ENCODE assay signal across 27 mouse cellular contexts in the genomic region with DNA sequence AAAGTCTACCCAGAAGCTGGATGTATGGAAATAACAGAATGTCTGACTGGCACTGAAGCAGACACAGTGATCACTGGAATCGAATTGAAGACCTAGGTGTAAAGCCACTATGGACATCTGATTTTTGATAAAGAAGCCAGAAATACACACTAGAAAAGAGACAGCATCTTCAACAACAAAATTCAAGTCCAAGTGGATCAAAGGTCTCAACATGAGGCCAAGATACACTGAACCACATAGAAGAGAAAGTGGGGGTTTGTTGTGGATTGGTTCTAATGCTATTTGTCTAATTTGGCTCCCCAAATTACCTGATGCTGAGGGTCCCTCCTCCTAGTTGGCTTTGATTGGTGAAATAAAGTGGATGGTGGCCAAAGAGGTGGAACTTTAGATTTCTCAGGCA. TPM values are rescaled to one million over a fixed set of nuclear protein-coding genes. Genes with fewer than 3 reads are reported as not detected.
DNase-seq lines count a peak whose midpoint lies in the region; ATAC-seq and TF ChIP-seq lines count a peak whose summit lies in the region.
"Had no signal": no experiment of that assay in that cellular context is flagged by ENCODE, and none has a peak within 500 bp of the region (broad histone marks: within the 10 kb centered on the region; RNA-seq: fewer than 3 reads in every experiment).

No protein-coding gene starts in this region.

- no peaks in the 10 kb centered on the region for H3K36me3 ChIP-seq in forebrain, embryonic 11.5 days (ENCODE audit: control insufficient read depth, insufficient read depth, low read length)
- peaks cover 11% of the 10 kb centered on the region for H3K36me3 ChIP-seq in forebrain, embryonic 16.5 days (ENCODE audit: control insufficient read depth, insufficient read depth)
- peaks cover 41% of the 10 kb centered on the region for H3K36me3 ChIP-seq in liver, adult 2 months (ENCODE audit: control insufficient read depth, insufficient read depth, low read length)
- H3K36me3 ChIP-seq: G1E had no signal

- ATAC-seq in forebrain, embryonic 11.5 days (replicated peaks; ENCODE audit: low FRiP score), result no peak
- no peak for ATAC-seq in forebrain, embryonic 16.5 days
- ATAC-seq: activated CD4-positive, CD25-positive, alpha-beta regulatory T cell, adult 4 months; CD4-positive, CD25-positive, alpha-beta regulatory T cell, adult 4 months; forebrain, embryonic 14.5 days; forebrain, postnatal 0 days; Patski had no signal

- no peak for TF ChIP-seq CTCF in liver, adult 2 months (IDR thresholded peaks at IDR 0.05; ENCODE audit: low read depth, low read length)

- no peak overlapping the region for H3K27ac ChIP-seq in forebrain, embryonic 11.5 days (ENCODE audit: low read depth, low read length)
- H3K27ac ChIP-seq in forebrain, embryonic 16.5 days (ENCODE audit: low read length), result no peak overlapping the region
- H3K27ac ChIP-seq in liver, adult 2 months (replicated peaks; ENCODE audit: insufficient read depth, low read depth, low read length), result peak overlapping the region; percentile 67
- H3K27ac ChIP-seq: embryonic facial prominence, embryonic 13.5 days; embryonic facial prominence, embryonic 15.5 days; forebrain, embryonic 12.5 days had no signal

- H3K4me2 ChIP-seq in forebrain, embryonic 11.5 days (ENCODE audit: low read depth, low read length, severe bottlenecking), result no peak overlapping the region
- no peak overlapping the region for H3K4me2 ChIP-seq in forebrain, embryonic 16.5 days (ENCODE audit: low read length)
- H3K4me2 ChIP-seq: embryonic facial prominence, embryonic 13.5 days; embryonic facial prominence, embryonic 15.5 days; forebrain, embryonic 12.5 days had no signal

- no peaks in the 10 kb centered on the region for H3K27me3 ChIP-seq in forebrain, embryonic 11.5 days (ENCODE audit: control insufficient read depth, insufficient read depth, low read length)
- no peaks in the 10 kb centered on the region for H3K27me3 ChIP-seq in forebrain, embryonic 16.5 days (replicated peaks; ENCODE audit: control insufficient read depth, insufficient read depth, low read length)
- H3K27me3 ChIP-seq in liver, adult 2 months (ENCODE audit: control insufficient read depth, insufficient read depth, low read length), result no peaks in the 10 kb centered on the region
- H3K27me3 ChIP-seq: CH12.LX; embryonic facial prominence, embryonic 13.5 days; embryonic facial prominence, embryonic 15.5 days; forebrain, embryonic 12.5 days; Patski had no signal

- no peaks in the 10 kb centered on the region for H3K4me1 ChIP-seq in forebrain, embryonic 11.5 days (replicated peaks; ENCODE audit: control insufficient read depth, insufficient read depth, low read length)
- no peaks in the 10 kb centered on the region for H3K4me1 ChIP-seq in forebrain, embryonic 16.5 days (replicated peaks; ENCODE audit: control insufficient read depth, insufficient read depth, low read length)
- peaks cover 5% of the 10 kb centered on the region; the same call in 1 of the 2 replicates for H3K4me1 ChIP-seq in liver, adult 2 months (ENCODE audit: control insufficient read depth, insufficient read depth, low read length)
- H3K4me1 ChIP-seq: embryonic facial prominence, embryonic 13.5 days; embryonic facial prominence, embryonic 15.5 days; forebrain, embryonic 12.5 days had no signal

- no peak for TF ChIP-seq POLR2A in liver, adult 2 months (IDR thresholded peaks at IDR 0.05; ENCODE audit: extremely low read depth, insufficient read depth, low read length)

- H3K9me3 ChIP-seq in forebrain, embryonic 11.5 days (ENCODE audit: control insufficient read depth, low read length), result no peaks in the 10 kb centered on the region
- no peaks in the 10 kb centered on the region for H3K9me3 ChIP-seq in forebrain, embryonic 16.5 days (ENCODE audit: control insufficient read depth, low read length)
- H3K9me3 ChIP-seq: embryonic facial prominence, embryonic 13.5 days; embryonic facial prominence, embryonic 15.5 days; forebrain, embryonic 12.5 days; G1E had no signal

- peak; percentile 15 for DNase-seq in forebrain, embryonic 11.5 days (ENCODE audit: low spot score)
- peak; percentile 75 for DNase-seq in liver, adult 2 months (ENCODE audit: extremely low read depth, low read depth, low spot score)
- no peak for DNase-seq in liver
- no peak for DNase-seq in left cerebral cortex, postnatal 36 days (ENCODE audit: low spot score in 2 of 2)
- DNase-seq: adrenal gland, adult 2 months; adrenal gland, postnatal 10 days; adrenal gland, postnatal 25 days; B cell, adult 2 months; cerebellum, adult 11 months; cerebellum, adult 18-20 months; cerebellum, adult 8-10 months; cerebellum, adult 9-11 months; cerebellum, postnatal 14 days; cerebellum, postnatal 36 days; embryo, embryonic 11 days; forebrain, postnatal 0 days had no signal

- WGBS in forebrain, embryonic 11.5 days, result 87% methylated on average over 1 of the region's 1 CpGs
- 89% methylated on average over 1 of the region's 1 CpGs for WGBS in forebrain, embryonic 16.5 days
- WGBS in liver, adult 2 months, result 28% methylated on average over 1 of the region's 1 CpGs

- H3K9ac ChIP-seq in forebrain, embryonic 11.5 days (ENCODE audit: low read length), result no peak overlapping the region
- H3K9ac ChIP-seq in forebrain, embryonic 16.5 days (replicated peaks; ENCODE audit: low read depth, low read length), result no peak overlapping the region
- H3K9ac ChIP-seq in liver, adult 2 months (ENCODE audit: low read depth, low read length), result no peak overlapping the region
- H3K9ac ChIP-seq: embryonic facial prominence, embryonic 13.5 days; embryonic facial prominence, embryonic 15.5 days; forebrain, embryonic 12.5 days; forebrain, postnatal 0 days had no signal

- intact Hi-C loops in left cerebral cortex, postnatal 36 days (cut with DNase I), result no loop called here

- no peaks in the 10 kb centered on the region for H3K79me2 ChIP-seq in liver, adult 2 months (ENCODE audit: control insufficient read depth, insufficient read depth, low read length)

- no peak overlapping the region for H3K4me3 ChIP-seq in forebrain, embryonic 11.5 days (ENCODE audit: low read depth, low read length)
- H3K4me3 ChIP-seq in forebrain, embryonic 16.5 days (replicated peaks; ENCODE audit: low read length), result no peak overlapping the region
- no peak overlapping the region for H3K4me3 ChIP-seq in liver, adult 2 months (ENCODE audit: insufficient read depth, low read depth, low read length)
- H3K4me3 ChIP-seq: embryonic facial prominence, embryonic 13.5 days; embryonic facial prominence, embryonic 15.5 days; forebrain, embryonic 12.5 days had no signal

RNA-seq across cellular contexts. Expression of a gene that starts 19.8 kb away (rescaled TPM):
- polyA plus RNA-seq in forebrain, embryonic 11.5 days (2014; fragmentation: Nextera tagmentation; extraction: Ambion mirVana), result 53.2 and 57.7 TPM in 2 replicates
- polyA plus RNA-seq in forebrain, embryonic 16.5 days (2015; fragmentation: Nextera tagmentation; extraction: Ambion mirVana), result 43.4 and 44.3 TPM in 2 replicates
- 39.5 and 41.1 TPM in 2 replicates for total RNA-seq in liver, adult 2 months (2014; rRNA removed)
- 20.9 and 25.5 TPM in 2 replicates for polyA plus RNA-seq in liver, adult 2 months (2012; rRNA removed)
- 100 to 1,000 TPM; 116 to 117 TPM for total RNA-seq in left cerebral cortex, postnatal 36 days (2021)

RNA-seq across cellular contexts. Expression of a gene that starts 59.9 kb away (rescaled TPM):
- polyA plus RNA-seq in forebrain, embryonic 11.5 days (2014; fragmentation: Nextera tagmentation; extraction: Ambion mirVana), result 18.1 and 19.5 TPM in 2 replicates
- 28.5 and 29.7 TPM in 2 replicates for polyA plus RNA-seq in forebrain, embryonic 16.5 days (2015; fragmentation: Nextera tagmentation; extraction: Ambion mirVana)
- total RNA-seq in liver, adult 2 months (2014; rRNA removed), result 20.3 and 22.8 TPM in 2 replicates
- polyA plus RNA-seq in liver, adult 2 months (2012; rRNA removed), result 3.7 and 4.6 TPM in 2 replicates
- 10 to 100 TPM; 79.6 to 82.8 TPM for total RNA-seq in left cerebral cortex, postnatal 36 days (2021)
- total RNA-seq: common myeloid progenitor, adult 5-6 weeks had no signal
- polyA plus RNA-seq: G1E had no signal

Comparison
In these comparisons a context has a peak if more than half of its experiments do, and no peak if none do; other contexts are left out.
1. DNase-seq: peak in forebrain, embryonic 11.5 days (single experiment) and liver, adult 2 months (single experiment); none in liver (single experiment) and left cerebral cortex, postnatal 36 days (0 of 2).